Mouse (Mus musculus) liver (tissue): ENCODE results near the gene Sez6l.
A peak's percentile ranks its signal among the peaks of the same experiment; 100 is the strongest.

ENCODE experiments used
- DNase-seq: peaks from one replicate; pipeline ENCODE4 v3.0.0-alpha.2; 2020; ENCODE audit warnings: mixed read lengths

Gene Sez6l

GRCm38 (mm10) chr5:112576993-112577670, at the start of gene Sez6l:
Sez6l (minus strand) TSS chr5:112577185.
- DNase-seq: peak; percentile 20

GRCm38 (mm10) chr5:112625555-112626160, 48.7 kb upstream of the Sez6l start:
- DNase-seq: no peak

- DNase-seq: no peak
Observed at GRCm38 (mm10) chr5:112622946-112623345, 46.0 kb upstream of the Sez6l start.

- DNase-seq: no peak
Observed at GRCm38 (mm10) chr5:112620256-112620655, 43.3 kb upstream of the Sez6l start.

- no peak for DNase-seq
Observed at GRCm38 (mm10) chr5:112619344-112619743, 42.4 kb upstream of the Sez6l start.

- no peak for DNase-seq
Observed at GRCm38 (mm10) chr5:112617602-112618247, 40.7 kb upstream of the Sez6l start.

- no peak for DNase-seq
Observed at GRCm38 (mm10) chr5:112615946-112616617, 39.1 kb upstream of the Sez6l start.

GRCm38 (mm10) chr5:112607867-112608516, 31.0 kb upstream of the Sez6l start:
- no peak for DNase-seq

GRCm38 (mm10) chr5:112607119-112607518, 30.1 kb upstream of the Sez6l start:
- DNase-seq: no peak

- DNase-seq: no peak
Observed at GRCm38 (mm10) chr5:112605371-112605770, 28.4 kb upstream of the Sez6l start.

GRCm38 (mm10) chr5:112604251-112604650, 27.3 kb upstream of the Sez6l start:
- DNase-seq: no peak

GRCm38 (mm10) chr5:112603594-112603993, 26.6 kb upstream of the Sez6l start:
- DNase-seq: no peak

- DNase-seq: no peak
Observed at GRCm38 (mm10) chr5:112600309-112600939, 23.4 kb upstream of the Sez6l start.

- DNase-seq: no peak
Observed at GRCm38 (mm10) chr5:112599538-112600308, 22.7 kb upstream of the Sez6l start.

- DNase-seq: no peak
Observed at GRCm38 (mm10) chr5:112597876-112598275, 20.9 kb upstream of the Sez6l start.

- DNase-seq: no peak
Observed at GRCm38 (mm10) chr5:112597307-112597706, 20.3 kb upstream of the Sez6l start.

- no peak for DNase-seq
Observed at GRCm38 (mm10) chr5:112596729-112597128, 19.7 kb upstream of the Sez6l start.

- DNase-seq: no peak
Observed at GRCm38 (mm10) chr5:112595701-112596632, 19.0 kb upstream of the Sez6l start.

GRCm38 (mm10) chr5:112591706-112592105, 14.7 kb upstream of the Sez6l start:
- no peak for DNase-seq

- no peak for DNase-seq
Observed at GRCm38 (mm10) chr5:112586071-112586470, 9.1 kb upstream of the Sez6l start.
